Mouse (Mus musculus) CH12.LX (cell line): ENCODE measurements at regions not wholly inside any gene's neighbourhood (a gene's known extent, or its start where the extent isn't known, plus 50 kb on each side); places are given as distances from the start of the nearest gene placed in this dataset.

ENCODE experiments used
- BHLHE40 ChIP-seq: IDR thresholded peaks from 2 replicates; pipeline ENCODE4 v1.6.1; 2011; ENCODE audit warnings: mild to moderate bottlenecking, low read depth, low read length, improper control_type of control experiment
- CHD2 ChIP-seq: IDR thresholded peaks from 2 replicates; pipeline ENCODE4 v1.6.1; 2011; ENCODE audit warnings: low read length, improper control_type of control experiment
- CTCF ChIP-seq, 2 experiments: IDR thresholded peaks in 1 of 2; conservative IDR thresholded peaks in 1 of 2; 2 replicates each; pipeline ENCODE4 v1.5.1; 2011 to 2012; ENCODE audit warnings: low read depth in 2 of 2, low read length in 2 of 2, improper control_type of control experiment in 1 of 2, inconsistent platforms in 1 of 2, mild to moderate bottlenecking in 1 of 2, moderate library complexity in 1 of 2
- E2F4 ChIP-seq: IDR thresholded peaks from 2 replicates; pipeline ENCODE4 v1.6.1; 2011; ENCODE audit warnings: low read depth, low read length, improper control_type of control experiment; ENCODE audit not compliant: insufficient replicate concordance
- MAX ChIP-seq: IDR thresholded peaks from 2 replicates; pipeline ENCODE4 v1.6.1; 2011; ENCODE audit warnings: low read length, improper control_type of control experiment
- POLR2AphosphoS2 ChIP-seq: IDR thresholded peaks from 2 replicates; pipeline ENCODE4 v1.6.1; 2011; ENCODE audit warnings: low read depth, low read length, improper control_type of control experiment
- USF1 ChIP-seq: IDR thresholded peaks from 2 replicates; pipeline ENCODE4 v1.6.1; 2014; ENCODE audit warnings: low read depth, mild to moderate bottlenecking, inconsistent platforms, low read length, improper control_type of control experiment

DNA sequence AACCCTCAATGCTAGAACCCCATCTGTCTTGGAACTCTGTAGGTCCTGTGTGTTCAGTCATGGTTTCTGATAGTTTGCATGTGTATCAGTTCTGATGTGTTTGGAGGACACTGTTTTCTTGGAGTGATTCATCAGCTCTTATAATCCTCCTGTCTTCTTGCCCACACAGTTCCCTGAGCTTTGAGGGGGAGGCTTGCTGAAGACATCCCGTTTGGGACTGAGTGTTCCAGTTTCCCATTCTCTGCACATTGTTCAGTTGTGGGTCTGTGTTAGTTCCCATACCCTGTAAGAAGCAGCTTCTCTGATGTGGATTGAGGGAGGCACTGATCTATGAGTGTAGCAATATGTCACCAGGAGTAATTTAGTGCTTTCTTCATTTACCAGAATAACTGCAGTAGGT is 275.2 kb downstream of the Bcl11a start:
- TF ChIP-seq USF1: no peak
- no peak for TF ChIP-seq POLR2AphosphoS2
- no peak for TF ChIP-seq BHLHE40
- TF ChIP-seq MAX: no peak
- no peak for TF ChIP-seq CHD2
- no peak for TF ChIP-seq E2F4
- no peak for TF ChIP-seq CTCF (conservative IDR thresholded peaks at IDR 0.05 in 1 of 2, IDR thresholded peaks at IDR 0.05 in 1 of 2; ENCODE audit: low read depth in 2 of 2, low read length in 2 of 2)
